Mouse (Mus musculus): Measurements from ENCODE around the gene Chrna7. TPM values are rescaled to one million over a fixed set of nuclear protein-coding genes. Genes with fewer than 3 reads are reported as not detected.

Gene Chrna7
- total and polyA plus RNA-seq, 3 experiments, result not detected

- in situ Hi-C loops (cut with MboI; ENCODE audit: low pct_ligation_motif_present, low pct_unique_long_range_greater_than_20kb, low sequenced_read_pairs) (no loop called here), dilution Hi-C loops (cut with MboI; ENCODE audit: extremely low pct_ligation_motif_present, extremely low pct_unique_long_range_greater_than_20kb, low sequenced_read_pairs) (no loop called here)
- H3K9me3 ChIP-seq (replicated peaks; ENCODE audit: low read length), result peaks cover 53% of the 10 kb centered on the region
- H3K4me2 ChIP-seq (ENCODE audit: insufficient read depth, low read depth, poor library complexity, severe bottlenecking), result no peak overlapping the region
- H3K4me1 ChIP-seq (ENCODE audit: control insufficient read depth in 1 of 2, insufficient read depth in 2 of 2), result no peaks in the 10 kb centered on the region
- H3K27ac ChIP-seq (ENCODE audit: insufficient read depth, low read depth), result no peak overlapping the region
- no peak overlapping the region for H3K9ac ChIP-seq (ENCODE audit: insufficient read depth, low read depth)
- no peaks in the 10 kb centered on the region for H3K27me3 ChIP-seq (replicated peaks)
- H3K36me3 ChIP-seq (replicated peaks in 1 of 2; ENCODE audit: control insufficient read depth in 1 of 2, insufficient read depth in 1 of 2, low read length in 1 of 2), result no peaks in the 10 kb centered on the region
- no peak for DNase-seq (ENCODE audit: extremely low read depth)
- TF ChIP-seq ZC3H11A (IDR thresholded peaks at IDR 0.05; ENCODE audit: low read depth, low read length) (no peak), CHD1 (IDR thresholded peaks at IDR 0.05; ENCODE audit: low read depth, low read length) (no peak), HCFC1 (IDR thresholded peaks at IDR 0.05; ENCODE audit: low read depth, low read length) (no peak), MAZ (IDR thresholded peaks at IDR 0.05; ENCODE audit: low read depth, low read length) (no peak), CHD2 (IDR thresholded peaks at IDR 0.05; ENCODE audit: low read length) (no peak), BHLHE40 (IDR thresholded peaks at IDR 0.05; ENCODE audit: low read depth, low read length) (no peak), KAT2A (IDR thresholded peaks at IDR 0.05; ENCODE audit: insufficient replicate concordance, low read length) (no peak), NRF1 (IDR thresholded peaks at IDR 0.05; ENCODE audit: low read depth, low read length) (no peak), POLR2A (IDR thresholded peaks at IDR 0.05; ENCODE audit: low read depth, low read length) (no peak), ELF1 (IDR thresholded peaks at IDR 0.05; ENCODE audit: low read depth, low read length) (no peak), ETS1 (conservative IDR thresholded peaks at IDR 0.05; ENCODE audit: low read depth, low read length) (no peak), POLR2AphosphoS2 (IDR thresholded peaks at IDR 0.05; ENCODE audit: low read depth, low read length) (no peak), MXI1 (IDR thresholded peaks at IDR 0.05; ENCODE audit: low read depth, low read length) (no peak), PAX5 (IDR thresholded peaks at IDR 0.05; ENCODE audit: low read length) (no peak), RAD21 (IDR thresholded peaks at IDR 0.05; ENCODE audit: low read depth, low read length) (no peak), JUN (IDR thresholded peaks at IDR 0.05; ENCODE audit: insufficient read depth, low read depth, low read length) (no peak), TBP (conservative IDR thresholded peaks at IDR 0.05; ENCODE audit: low read depth, low read length) (no peak), SMC3 (IDR thresholded peaks at IDR 0.05; ENCODE audit: low read depth, low read length) (no peak), GABPA (IDR thresholded peaks at IDR 0.05; ENCODE audit: insufficient replicate concordance, low read depth, low read length) (no peak), USF2 (conservative IDR thresholded peaks at IDR 0.05; ENCODE audit: low read depth, low read length) (no peak)
- H3K79me2 ChIP-seq (replicated peaks; ENCODE audit: control insufficient read depth, extremely low read depth, insufficient read depth, poor library complexity, severe bottlenecking), result no peaks in the 10 kb centered on the region
- no peak overlapping the region for H3K4me3 ChIP-seq (replicated peaks in 1 of 3; ENCODE audit: low read depth in 2 of 3, low read length in 2 of 3, poor library complexity in 1 of 3)
Observed at GRCm38 (mm10) chr7:63164617-63165016, 47.8 kb downstream of the Chrna7 start.

- H3K9ac ChIP-seq (ENCODE audit: insufficient read depth, low read depth), result no peak overlapping the region
- dilution Hi-C loops (cut with MboI; ENCODE audit: extremely low pct_ligation_motif_present, extremely low pct_unique_long_range_greater_than_20kb, low sequenced_read_pairs), result no loop called here
- TF ChIP-seq MAX (IDR thresholded peaks at IDR 0.05; ENCODE audit: low read length) (no peak), UBTF (IDR thresholded peaks at IDR 0.05; ENCODE audit: low read depth, low read length) (no peak), USF1 (IDR thresholded peaks at IDR 0.05; ENCODE audit: low read depth, low read length) (no peak), JUND (conservative IDR thresholded peaks at IDR 0.05; ENCODE audit: low read depth, low read length) (no peak), ZC3H11A (IDR thresholded peaks at IDR 0.05; ENCODE audit: low read depth, low read length) (no peak), NELFE (IDR thresholded peaks at IDR 0.05; ENCODE audit: low read depth, low read length) (no peak), SIN3A (IDR thresholded peaks at IDR 0.05; ENCODE audit: low read length) (no peak), GABPA (IDR thresholded peaks at IDR 0.05; ENCODE audit: insufficient replicate concordance, low read depth, low read length) (no peak), CHD1 (IDR thresholded peaks at IDR 0.05; ENCODE audit: low read depth, low read length) (no peak), CHD2 (IDR thresholded peaks at IDR 0.05; ENCODE audit: low read length) (no peak), E2F4 (IDR thresholded peaks at IDR 0.05; ENCODE audit: insufficient replicate concordance, low read depth, low read length) (no peak), IRF4 (IDR thresholded peaks at IDR 0.05; ENCODE audit: low read depth, low read length) (no peak), POLR2A (IDR thresholded peaks at IDR 0.05; ENCODE audit: low read depth, low read length) (no peak), MXI1 (IDR thresholded peaks at IDR 0.05; ENCODE audit: low read depth, low read length) (no peak), ELF1 (IDR thresholded peaks at IDR 0.05; ENCODE audit: low read depth, low read length) (no peak), SMC3 (IDR thresholded peaks at IDR 0.05; ENCODE audit: low read depth, low read length) (no peak)
- no peaks in the 10 kb centered on the region for H3K27me3 ChIP-seq (replicated peaks)
- no peak overlapping the region for H3K27ac ChIP-seq (ENCODE audit: insufficient read depth, low read depth)
- in situ Hi-C loops (cut with MboI; ENCODE audit: low pct_ligation_motif_present, low pct_unique_long_range_greater_than_20kb, low sequenced_read_pairs), result no loop called here
- H3K4me2 ChIP-seq (ENCODE audit: insufficient read depth, low read depth, poor library complexity, severe bottlenecking), result no peak overlapping the region
- H3K4me1 ChIP-seq (ENCODE audit: control insufficient read depth in 1 of 2, insufficient read depth in 2 of 2), result no peaks in the 10 kb centered on the region
- peaks cover 43% of the 10 kb centered on the region for H3K9me3 ChIP-seq (replicated peaks; ENCODE audit: low read length)
- DNase-seq (ENCODE audit: extremely low read depth), result no peak
- no peak overlapping the region for H3K4me3 ChIP-seq (replicated peaks in 1 of 3; ENCODE audit: low read depth in 2 of 3, low read length in 2 of 3, poor library complexity in 1 of 3)
- H3K79me2 ChIP-seq (replicated peaks; ENCODE audit: control insufficient read depth, extremely low read depth, insufficient read depth, poor library complexity, severe bottlenecking), result no peaks in the 10 kb centered on the region
- H3K36me3 ChIP-seq (replicated peaks in 1 of 2; ENCODE audit: control insufficient read depth in 1 of 2, insufficient read depth in 1 of 2, low read length in 1 of 2), result no peaks in the 10 kb centered on the region
Observed at GRCm38 (mm10) chr7:63162272-63162864, 50.0 kb downstream of the Chrna7 start.
